Mouse (Mus musculus) stomach, postnatal 0 days (tissue): Measurements from ENCODE around the gene Sgms1. TPM values are rescaled to one million over a fixed set of nuclear protein-coding genes. Genes with fewer than 3 reads are reported as not detected.

Experiments
- ATAC-seq: fragments of 200-750 bp; cut with Nextera tagmentation; 2 replicates; pipeline ENCODE4 v1.8.0; 2017; ENCODE audit not compliant: low FRiP score, low TSS enrichment
- DNase-seq: peaks from one replicate; pipeline ENCODE4 v3.0.0-alpha.2; 2016; ENCODE audit warnings: low spot score
- H3K27ac ChIP-seq: fragments of 300-500 bp; sonication (generic); replicated peaks from 2 replicates; pipeline ENCODE4 v1.5.1; 2014; ENCODE audit warnings: mild to moderate bottlenecking, control low read depth
- H3K27me3 ChIP-seq: fragments of 300-500 bp; sonication (generic); 2 replicates; pipeline ENCODE4 v1.6.1; 2014; ENCODE audit warnings: low read length; ENCODE audit not compliant: control insufficient read depth, insufficient read depth
- H3K36me3 ChIP-seq: fragments of 300-500 bp; sonication (generic); 2 replicates; pipeline ENCODE4 v1.6.1; 2014; ENCODE audit warnings: low read length, mixed read lengths; ENCODE audit not compliant: control insufficient read depth, insufficient read depth
- H3K4me1 ChIP-seq: fragments of 300-500 bp; sonication (generic); replicated peaks from 2 replicates; pipeline ENCODE4 v1.6.1; 2014; ENCODE audit warnings: antibody characterized with exemption; ENCODE audit not compliant: control insufficient read depth, insufficient read depth
- H3K4me2 ChIP-seq: fragments of 300-500 bp; sonication (generic); replicated peaks from 2 replicates; pipeline ENCODE4 v1.6.1; 2014; ENCODE audit warnings: low read depth, mild to moderate bottlenecking, control low read depth, moderate library complexity
- H3K4me3 ChIP-seq: fragments of 300-500 bp; sonication (generic); 2 replicates; pipeline ENCODE4 v1.5.1; 2014; ENCODE audit warnings: low read depth, low read length, control low read depth
- H3K9ac ChIP-seq: fragments of 300-500 bp; sonication (generic); 2 replicates; pipeline ENCODE4 v1.6.1; 2014; ENCODE audit warnings: mild to moderate bottlenecking, low read length, control low read depth, mixed read lengths
- H3K9me3 ChIP-seq: fragments of 300-500 bp; sonication (generic); 2 replicates; pipeline ENCODE4 v1.6.1; 2016; ENCODE audit warnings: low read length; ENCODE audit not compliant: control insufficient read depth
- CTCF ChIP-seq: IDR thresholded peaks from 2 replicates; pipeline ENCODE4 v1.5.1; 2016; ENCODE audit warnings: antibody characterized with exemption, low read depth, mild to moderate bottlenecking, moderate library complexity
- EP300 ChIP-seq: optimal IDR thresholded peaks from 2 replicates; pipeline ENCODE3; 2016; ENCODE audit warnings: antibody characterized with exemption
- WGBS: fragments of 180-500 bp; shearing (Covaris S2); extraction: QIAGEN DNeasy Blood & Tissue Kit; methylation state at CpG from one replicate; pipeline ENCODE4 v1.1.7; 2014; 5-methylcytosine and 5-hydroxymethylcytosine counted together
- polyA plus RNA-seq: library from polyadenylated mRNA; unstranded; fragments of >200 nt; fragmentation: Nextera tagmentation; extraction: Ambion mirVana; gene quantifications from 2 replicates; pipeline ENCODE4 v1.2.1, GENCODE M21; 2015

Gene Sgms1
- polyA plus RNA-seq, 1 experiment from 2014 or later, result 29.3 TPM

GRCm38 (mm10) chr19:32268562-32268961 is 121.0 kb downstream of the Sgms1 start:
- H3K4me3 ChIP-seq, result no peak overlapping the region
- H3K4me1 ChIP-seq, result 0 out of 2 replicates have a peak, but pooled peaks cover 5% of the 10 kb centered on the region
- no peak for ATAC-seq
- no peaks in the 10 kb centered on the region for H3K36me3 ChIP-seq
- no peak for TF ChIP-seq CTCF
- no peak for TF ChIP-seq EP300
- DNase-seq, result no peak
- no peak overlapping the region for H3K27ac ChIP-seq
- H3K9me3 ChIP-seq, result no peaks in the 10 kb centered on the region
- H3K27me3 ChIP-seq, result no peaks in the 10 kb centered on the region
- H3K4me2 ChIP-seq, result no peak overlapping the region
- H3K9ac ChIP-seq, result no peak overlapping the region
- 72% methylated on average over 9 of the region's 9 CpGs for WGBS

DNA sequence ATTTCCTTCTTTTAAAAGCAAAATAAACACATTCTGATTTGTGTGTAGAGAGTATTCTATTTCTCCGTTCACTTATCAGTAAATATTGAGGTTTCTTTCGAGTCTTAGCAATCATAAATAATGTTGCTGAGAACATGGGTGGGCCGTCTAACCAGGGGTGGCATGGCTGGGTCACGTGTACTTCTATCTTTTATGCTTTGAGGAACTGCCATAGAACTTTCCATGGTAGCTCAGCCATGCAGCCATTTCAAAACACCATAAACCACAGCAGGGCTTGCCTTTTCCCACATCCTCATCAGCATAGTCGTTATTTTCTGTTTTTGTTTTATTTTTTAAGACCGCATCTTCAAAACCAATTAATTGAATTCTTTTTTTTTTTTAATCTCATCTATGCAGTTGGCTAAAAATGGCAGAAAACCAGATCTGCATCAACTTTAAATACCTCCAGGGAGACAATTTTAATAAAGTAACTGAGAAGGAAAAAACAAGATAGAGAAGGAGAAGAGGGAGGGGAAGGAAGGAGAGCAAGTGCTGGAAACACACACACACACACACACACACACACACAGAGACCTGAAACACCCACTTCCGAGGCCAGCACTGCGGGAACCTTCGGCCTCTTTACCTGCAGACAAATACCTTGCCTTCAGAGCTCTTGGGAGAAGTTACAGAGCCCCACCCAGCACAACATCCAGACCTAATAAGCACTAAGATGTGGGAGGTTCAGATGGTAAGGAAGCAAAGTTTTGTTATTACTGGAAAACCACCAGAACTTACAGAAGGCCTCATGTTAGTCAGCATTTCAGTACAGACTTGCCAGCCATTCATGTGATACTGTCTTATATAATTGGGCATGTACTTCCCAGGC is 122.9 kb downstream of the Sgms1 start:
- Histone ChIP-seq H3K36me3 (no peaks in the 10 kb centered on the region), H3K4me3 (no peak overlapping the region), H3K9ac (no peak overlapping the region), H3K27ac (peak overlapping the region; percentile 20; the same call in 1 of the 2 replicates), H3K27me3 (no peaks in the 10 kb centered on the region), H3K4me1 (0 out of 2 replicates have a peak, but pooled peaks cover 3% of the 10 kb centered on the region), H3K4me2 (no peak overlapping the region), H3K9me3 (no peaks in the 10 kb centered on the region)
- WGBS, result 49% methylated on average over 9 of the region's 9 CpGs
- ATAC-seq (peak; percentile 71), DNase-seq (peak; percentile 54)
- TF ChIP-seq CTCF (no peak), EP300 (no peak)

- TF ChIP-seq CTCF (peak; percentile 21; the same call in 1 of the 2 replicates), EP300 (no peak)
- H3K9ac ChIP-seq, result no peak overlapping the region
- no peak overlapping the region for H3K4me3 ChIP-seq
- 0 out of 2 replicates have a peak, but pooled peaks cover 3% of the 10 kb centered on the region for H3K4me1 ChIP-seq
- WGBS, result 51% methylated on average over 1 of the region's 1 CpGs
- peak; percentile 53 for DNase-seq
- H3K36me3 ChIP-seq, result no peaks in the 10 kb centered on the region
- peak; percentile 84 for ATAC-seq
- no peak overlapping the region for H3K4me2 ChIP-seq
- no peaks in the 10 kb centered on the region for H3K9me3 ChIP-seq
- peak overlapping the region; percentile 45; the same call in 1 of the 2 replicates for H3K27ac ChIP-seq
- H3K27me3 ChIP-seq, result no peaks in the 10 kb centered on the region
Observed at GRCm38 (mm10) chr19:32263753-32264152, 125.8 kb downstream of the Sgms1 start.

DNA sequence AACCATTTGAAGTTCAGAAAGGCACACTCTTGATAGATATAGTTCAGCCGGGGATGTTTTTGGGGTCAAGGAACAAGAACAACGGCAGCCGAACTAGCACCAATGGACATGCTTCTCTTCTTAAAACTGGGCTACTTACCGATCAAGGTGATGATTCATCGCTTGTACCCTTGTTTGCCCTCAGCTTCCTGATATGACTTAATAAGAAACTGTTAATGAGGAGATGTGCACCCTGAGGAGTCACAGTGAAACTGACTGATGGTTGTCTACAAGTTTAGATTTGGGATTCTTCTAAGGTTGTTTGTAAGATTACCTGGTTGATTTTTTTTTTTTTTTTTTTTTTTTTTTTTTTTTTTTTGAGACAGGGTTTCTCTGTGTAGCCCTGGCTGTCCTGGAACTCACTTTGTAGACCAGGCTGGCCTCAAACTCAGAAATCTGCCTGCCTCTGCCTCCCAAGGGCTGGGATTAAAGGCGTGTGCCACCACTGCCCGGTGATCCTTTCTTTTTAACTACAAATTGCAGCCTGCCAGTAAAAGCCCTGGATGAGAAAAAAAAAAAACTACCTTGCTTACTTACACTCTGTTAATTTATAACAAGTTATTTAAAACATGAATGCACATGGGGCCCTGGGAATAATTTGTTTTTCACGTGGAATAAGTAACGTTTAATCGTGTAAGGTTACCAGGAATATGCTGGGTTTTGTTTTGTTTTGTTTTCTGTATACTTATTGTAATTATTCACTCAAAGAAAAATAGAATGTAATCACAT is 126.5 kb downstream of the Sgms1 start:
- 79% methylated on average over 10 of the region's 10 CpGs for WGBS
- no peak overlapping the region for H3K9ac ChIP-seq
- ATAC-seq (no peak), DNase-seq (no peak)
- TF ChIP-seq CTCF, result no peak
- no peak for TF ChIP-seq EP300
- no peak overlapping the region for H3K4me2 ChIP-seq
- no peak overlapping the region for H3K27ac ChIP-seq
- H3K4me3 ChIP-seq, result no peak overlapping the region
- 0 out of 2 replicates have a peak, but pooled peaks cover 3% of the 10 kb centered on the region for H3K4me1 ChIP-seq
- H3K36me3 ChIP-seq, result no peaks in the 10 kb centered on the region
- no peaks in the 10 kb centered on the region for H3K9me3 ChIP-seq
- no peaks in the 10 kb centered on the region for H3K27me3 ChIP-seq

DNA sequence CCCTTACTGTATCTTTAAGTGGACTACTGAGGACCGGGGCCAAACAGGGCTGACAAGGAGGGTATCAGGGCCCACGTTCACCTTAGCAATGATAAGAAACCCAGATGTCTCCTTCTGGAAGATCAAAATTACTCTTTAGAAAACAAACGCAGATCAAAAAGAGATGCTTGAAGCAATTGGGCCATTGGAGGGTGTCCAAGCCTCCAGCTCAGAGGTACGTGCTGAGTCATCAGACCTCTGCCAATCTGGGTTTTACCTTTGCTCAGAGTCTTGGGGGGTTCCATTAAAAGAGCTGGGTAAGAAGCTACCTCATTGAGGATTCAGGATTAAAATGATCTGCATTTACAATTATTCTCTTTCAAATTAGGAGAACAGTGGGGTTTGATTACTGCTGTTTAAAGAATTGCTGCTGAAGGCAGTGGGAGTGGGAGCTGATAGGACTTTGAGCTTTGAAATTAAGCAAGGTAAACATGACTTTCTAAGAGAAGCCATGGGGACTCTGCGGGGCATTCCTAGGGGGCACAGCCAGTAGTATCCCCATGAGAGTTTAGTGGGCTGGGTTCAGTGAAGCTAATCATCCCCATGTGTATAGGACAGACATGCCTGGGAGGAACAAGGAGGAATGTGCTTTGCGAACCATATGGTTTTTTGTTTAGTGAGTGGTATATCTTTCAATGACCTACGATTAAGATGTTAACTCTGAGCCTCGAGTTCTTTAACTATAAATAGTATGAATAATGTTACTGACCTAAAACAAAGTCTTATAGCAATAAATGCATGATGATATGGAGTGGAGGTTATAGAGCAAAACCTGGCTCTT is 128.4 kb downstream of the Sgms1 start:
- H3K9me3 ChIP-seq, result no peaks in the 10 kb centered on the region
- H3K9ac ChIP-seq, result no peak overlapping the region
- TF ChIP-seq EP300 (no peak), CTCF (no peak)
- no peak overlapping the region for H3K27ac ChIP-seq
- H3K36me3 ChIP-seq, result no peaks in the 10 kb centered on the region
- no peak overlapping the region for H3K4me3 ChIP-seq
- DNase-seq (no peak), ATAC-seq (no peak)
- 0 out of 2 replicates have a peak, but pooled peaks cover 3% of the 10 kb centered on the region for H3K4me1 ChIP-seq
- no peak overlapping the region for H3K4me2 ChIP-seq
- no peaks in the 10 kb centered on the region for H3K27me3 ChIP-seq
- 49% methylated on average over 8 of the region's 8 CpGs for WGBS
